Mouse (Mus musculus) stomach, postnatal 0 days (tissue): ENCODE measurements at regions not wholly inside any gene's neighbourhood (a gene's known extent, or its start where the extent isn't known, plus 50 kb on each side); places are given as distances from the start of the nearest gene placed in this dataset.
"Not testable (repeated sequence)": the region's sequence is repeated elsewhere in the genome, so short reads cannot be mapped to it uniquely, and the experiment has no call there.

Source experiments
- CTCF ChIP-seq: IDR thresholded peaks from 2 replicates; pipeline ENCODE4 v1.5.1; 2016; ENCODE audit warnings: antibody characterized with exemption, low read depth, mild to moderate bottlenecking, moderate library complexity
- EP300 ChIP-seq: optimal IDR thresholded peaks from 2 replicates; pipeline ENCODE3; 2016; ENCODE audit warnings: antibody characterized with exemption

- TF ChIP-seq CTCF, EP300: not testable (repeated sequence)
Observed at GRCm38 (mm10) chr14:53072502-53072901, 577.0 kb upstream of the Olfr1507 start.
